Mouse (Mus musculus) ES-E14 (cell line): Measurements from ENCODE around the gene Epha4. TPM values are rescaled to one million over a fixed set of nuclear protein-coding genes. Genes with fewer than 3 reads are reported as not detected.

Experiments used
- DNase-seq: peaks from one replicate; pipeline ENCODE4 v3.0.0-alpha.2; 2013; ENCODE audit warnings: low read depth, low spot score
- H3K27ac ChIP-seq: 2 replicates; pipeline ENCODE4 v1.5.1; 2012; ENCODE audit warnings: low read depth, mild to moderate bottlenecking, low read length, moderate library complexity, mixed read lengths; ENCODE audit not compliant: poor library complexity, insufficient read depth, severe bottlenecking
- H3K36me3 ChIP-seq: 2 replicates; pipeline ENCODE4 v1.6.1; 2012; ENCODE audit warnings: mild to moderate bottlenecking, low read length, moderate library complexity, mixed read lengths; ENCODE audit not compliant: control insufficient read depth, poor library complexity, insufficient read depth, severe bottlenecking
- H3K4me1 ChIP-seq, 2 experiments: fragments of 150-350 bp in 1 of 2; sonication (generic) in 1 of 2; 2 replicates each; pipeline ENCODE4 v1.6.1; 2012; ENCODE audit warnings: low read length in 2 of 2, mild to moderate bottlenecking in 1 of 2, mixed read lengths in 1 of 2; ENCODE audit not compliant: control insufficient read depth in 2 of 2, insufficient read depth in 2 of 2, poor library complexity in 1 of 2
- H3K4me3 ChIP-seq, 2 experiments: fragments of 150-350 bp in 1 of 2; sonication (generic) in 1 of 2; 2 replicates each; pipeline ENCODE4 v1.5.1; 2012; ENCODE audit warnings: low read length in 2 of 2, low read depth in 1 of 2, mild to moderate bottlenecking in 1 of 2, mixed read lengths in 1 of 2; ENCODE audit not compliant: insufficient read depth in 1 of 2, poor library complexity in 1 of 2, severe bottlenecking in 1 of 2
- H3K9ac ChIP-seq: 2 replicates; pipeline ENCODE4 v1.6.1; 2012; ENCODE audit warnings: low read depth, mild to moderate bottlenecking, low read length, mixed read lengths; ENCODE audit not compliant: poor library complexity, insufficient read depth, severe bottlenecking
- H3K9me3 ChIP-seq: fragments of 150-350 bp; sonication (generic); 2 replicates; pipeline ENCODE4 v1.6.1; 2012; ENCODE audit warnings: low read depth, mild to moderate bottlenecking, low read length; ENCODE audit not compliant: control insufficient read depth, insufficient read depth
- CHD2 ChIP-seq: IDR thresholded peaks from 2 replicates; pipeline ENCODE4 v1.6.1; 2014; ENCODE audit warnings: mild to moderate bottlenecking, low read depth, low read length, inconsistent platforms
- HCFC1 ChIP-seq: IDR thresholded peaks from 2 replicates; pipeline ENCODE4 v1.6.1; 2012; ENCODE audit warnings: low read length, inconsistent platforms, borderline replicate concordance; ENCODE audit not compliant: insufficient read depth
- MAFK ChIP-seq: IDR thresholded peaks from 2 replicates; pipeline ENCODE4 v1.6.1; 2014; ENCODE audit warnings: mild to moderate bottlenecking, low read depth, low read length, inconsistent platforms; ENCODE audit not compliant: insufficient read depth
- ZC3H11A ChIP-seq: IDR thresholded peaks from 2 replicates; pipeline ENCODE4 v1.6.1; 2012; ENCODE audit warnings: low read depth, mild to moderate bottlenecking, inconsistent platforms, low read length, borderline replicate concordance
- ZNF384 ChIP-seq: IDR thresholded peaks from 2 replicates; pipeline ENCODE4 v1.6.1; 2012; ENCODE audit warnings: low read depth, low read length, inconsistent platforms
- in situ Hi-C, 2 experiments: fragments of 600-800 bp; cut with MboI; formaldehyde crosslinking; loops; one replicate each; pipeline ENCODE4 v1.15.1; 2025; ENCODE audit warnings: low sequenced_read_pairs in 2 of 2, inconsistent platforms in 1 of 2; ENCODE audit not compliant: unreplicated experiment in 2 of 2
- total RNA-seq: library from RNA; depleted of rRNA; stranded (reverse); fragments of 300-350 nt; gene quantifications from 2 replicates; pipeline ENCODE4 v1.2.3, GENCODE M21; 2012

Gene Epha4
- total RNA-seq, 1 experiment = 99.7 TPM

DNA sequence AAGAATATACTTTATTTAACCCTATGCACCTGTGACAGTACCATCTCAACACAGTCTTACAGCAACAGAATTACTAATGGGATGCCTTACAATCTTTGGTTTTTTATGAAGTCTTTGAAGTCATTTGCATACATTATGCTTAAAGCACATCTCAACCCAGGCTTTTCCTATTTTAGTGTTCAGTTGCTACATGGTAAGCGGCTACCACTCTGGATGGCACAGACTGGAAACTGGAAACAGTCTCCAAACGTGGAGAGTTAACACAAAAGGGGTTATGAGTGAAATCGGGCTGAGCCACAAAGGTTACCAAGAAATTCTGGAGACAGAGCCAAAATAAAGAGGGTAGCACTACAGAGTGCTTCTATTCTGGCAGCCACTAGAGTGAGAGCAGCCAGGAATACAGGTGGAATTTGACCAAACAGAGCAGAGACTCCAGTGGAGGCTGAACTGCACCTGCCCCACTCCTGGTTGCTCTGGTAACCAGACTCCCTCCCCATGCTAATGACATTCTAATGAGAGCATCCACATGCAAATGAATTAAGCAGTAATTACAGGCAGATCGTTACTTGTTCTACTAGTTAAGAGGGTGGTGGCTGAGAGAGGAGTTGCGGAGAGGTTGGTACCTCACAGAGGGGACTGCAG, 17.2 kb upstream of the Epha4 start:
- in situ Hi-C loops = no loop called here
- Histone ChIP-seq H3K27ac (no peak overlapping the region), H3K36me3 (no peaks in the 10 kb centered on the region), H3K4me1 (no peaks in the 10 kb centered on the region), H3K9me3 (no peaks in the 10 kb centered on the region), H3K4me3 (no peak overlapping the region), H3K9ac (no peak overlapping the region)
- TF ChIP-seq CHD2 (no peak), ZC3H11A (no peak), HCFC1 (no peak), ZNF384 (no peak), MAFK (no peak)
- peak; percentile 8 for DNase-seq

DNA sequence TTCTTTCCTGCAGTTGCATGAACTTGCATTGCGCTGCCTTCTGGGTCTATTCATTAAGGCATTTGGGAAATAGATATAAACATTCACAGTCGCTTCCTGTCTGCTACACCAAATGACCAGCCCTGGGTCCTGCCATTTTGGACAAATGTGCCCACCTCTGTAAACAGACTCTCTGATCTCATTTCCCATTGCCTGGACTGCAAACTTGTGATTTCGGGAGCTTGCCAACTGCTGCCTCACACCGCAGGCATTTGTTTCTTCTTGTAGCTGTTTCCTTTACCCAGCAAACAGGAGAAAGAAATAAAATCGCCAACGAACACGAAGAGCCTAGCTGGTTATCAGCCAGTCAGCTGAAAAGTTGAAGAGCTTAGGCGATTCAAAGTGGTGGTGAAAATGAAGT, 10.2 kb upstream of the Epha4 start:
- no peak for DNase-seq
- Histone ChIP-seq H3K4me3 (no peak overlapping the region), H3K36me3 (no peaks in the 10 kb centered on the region), H3K4me1 (no peaks in the 10 kb centered on the region), H3K9ac (no peak overlapping the region), H3K27ac (no peak overlapping the region), H3K9me3 (no peaks in the 10 kb centered on the region)
- in situ Hi-C loops = no loop called here
- TF ChIP-seq HCFC1 (no peak), CHD2 (no peak), ZNF384 (no peak), MAFK (no peak)

DNA sequence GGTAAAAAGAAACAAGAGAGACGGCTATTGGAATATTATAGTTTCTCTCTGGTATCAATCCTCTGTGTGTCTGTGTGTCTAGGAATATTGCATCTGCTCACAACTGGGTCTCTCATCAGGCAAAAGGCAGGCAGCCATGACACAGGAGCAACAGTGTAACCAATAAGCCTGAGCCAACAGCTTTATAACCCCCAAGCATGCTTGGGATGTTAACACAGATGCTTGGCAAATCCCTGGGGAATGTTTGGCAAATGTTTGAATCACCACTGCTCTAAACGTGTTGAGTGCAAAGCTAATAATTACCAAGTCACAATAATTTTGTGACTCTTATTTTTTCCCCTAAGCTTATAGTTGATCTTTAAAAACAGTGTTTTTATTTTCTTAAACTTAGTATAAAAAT, 8.5 kb upstream of the Epha4 start:
- Histone ChIP-seq H3K4me3 (no peak overlapping the region), H3K4me1 (no peaks in the 10 kb centered on the region; a peak in 1 of 4 replicates), H3K9ac (no peak overlapping the region), H3K27ac (no peak overlapping the region), H3K9me3 (no peaks in the 10 kb centered on the region), H3K36me3 (no peaks in the 10 kb centered on the region)
- no peak for TF ChIP-seq HCFC1
- in situ Hi-C loops = no loop called here
- DNase-seq = no peak

DNA sequence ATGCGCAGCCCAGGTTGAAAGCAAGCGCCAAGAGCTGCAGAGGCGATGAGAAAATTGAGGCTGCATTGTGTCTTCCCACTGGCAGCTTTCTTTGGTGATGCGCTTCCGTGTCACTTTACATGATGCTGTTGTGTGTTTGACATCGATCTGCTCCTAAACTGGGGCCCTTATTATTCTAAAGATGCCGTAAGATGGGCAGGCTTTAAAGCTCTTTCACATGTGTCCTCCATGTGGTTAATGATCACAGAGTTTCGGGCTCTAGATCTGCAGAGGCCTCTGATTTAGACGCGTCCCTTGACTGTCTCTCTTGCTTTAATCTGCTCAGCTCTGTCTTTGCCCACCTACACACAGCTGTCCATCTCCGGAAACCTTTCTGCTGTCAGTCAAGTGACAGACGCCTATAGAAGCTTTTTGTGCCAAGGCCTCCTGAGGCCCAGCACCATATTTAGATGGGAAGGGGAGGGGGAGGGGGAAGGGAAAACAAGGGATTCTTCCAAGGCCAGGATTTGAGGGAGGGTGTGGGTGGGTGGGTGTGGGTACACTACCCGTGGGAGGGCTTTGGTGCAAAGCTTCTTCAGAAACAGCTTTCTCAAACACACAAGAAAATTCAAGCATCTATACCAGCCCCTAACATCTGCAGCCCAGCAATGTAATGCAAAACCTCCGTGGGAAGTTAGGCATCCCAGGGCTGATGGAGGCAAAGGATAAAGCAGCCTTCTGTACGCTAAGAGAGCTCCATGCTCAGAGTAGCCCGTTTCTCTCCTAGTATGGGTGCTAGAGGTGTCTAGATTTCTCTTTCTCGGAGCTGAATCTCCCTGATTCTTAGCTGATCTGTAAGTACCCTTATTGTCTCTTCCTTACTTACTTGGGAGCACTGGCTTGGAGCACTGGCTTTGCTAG, 7.0 kb upstream of the Epha4 start:
- Histone ChIP-seq H3K36me3 (no peaks in the 10 kb centered on the region), H3K9me3 (no peaks in the 10 kb centered on the region), H3K9ac (no peak overlapping the region), H3K27ac (no peak overlapping the region), H3K4me1 (no peaks in the 10 kb centered on the region; a peak in 1 of 4 replicates), H3K4me3 (no peak overlapping the region)
- TF ChIP-seq CHD2 (no peak), ZC3H11A (no peak), MAFK (no peak), ZNF384 (no peak), HCFC1 (no peak)
- no peak for DNase-seq
- in situ Hi-C loops = no loop called here

DNA sequence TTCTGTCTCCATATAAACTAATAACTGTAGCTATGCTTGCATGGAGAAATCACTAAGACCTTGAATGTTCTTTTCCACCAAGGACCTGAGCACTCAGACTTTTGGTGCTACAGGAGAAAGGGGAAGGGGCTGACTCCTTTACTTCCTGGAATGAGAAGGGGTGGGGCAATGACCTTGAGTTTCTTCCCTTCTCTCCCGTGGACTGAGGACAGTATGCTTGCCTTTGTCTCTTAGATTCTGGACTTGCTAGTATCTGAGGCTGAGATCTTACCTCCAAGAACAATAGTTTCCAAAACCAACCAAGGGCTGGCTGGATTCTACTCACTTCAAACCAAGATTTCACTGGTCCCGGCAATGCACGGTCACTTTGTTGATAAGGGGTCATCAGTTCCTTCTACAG, 3.8 kb upstream of the Epha4 start:
- no peak for TF ChIP-seq ZNF384
- TF ChIP-seq ZC3H11A = no peak
- DNase-seq = no peak
- in situ Hi-C loops = no loop called here
- Histone ChIP-seq H3K36me3 (no peaks in the 10 kb centered on the region), H3K4me3 (no peak overlapping the region), H3K9ac (no peak overlapping the region), H3K9me3 (no peaks in the 10 kb centered on the region), H3K27ac (no peak overlapping the region), H3K4me1 (no peaks in the 10 kb centered on the region; a peak in 1 of 4 replicates)
